Mouse (Mus musculus): ENCODE data around the gene Tekt2. TPM values are rescaled to one million over a fixed set of nuclear protein-coding genes. Genes with fewer than 3 reads are reported as not detected.
A peak's percentile ranks its signal among the peaks of the same experiment; 100 is the strongest.

Gene Tekt2
- 10.0 and 11.2 TPM in 2 replicates for polyA plus RNA-seq (2015; fragmentation: Nextera tagmentation; extraction: Ambion mirVana)

DNA sequence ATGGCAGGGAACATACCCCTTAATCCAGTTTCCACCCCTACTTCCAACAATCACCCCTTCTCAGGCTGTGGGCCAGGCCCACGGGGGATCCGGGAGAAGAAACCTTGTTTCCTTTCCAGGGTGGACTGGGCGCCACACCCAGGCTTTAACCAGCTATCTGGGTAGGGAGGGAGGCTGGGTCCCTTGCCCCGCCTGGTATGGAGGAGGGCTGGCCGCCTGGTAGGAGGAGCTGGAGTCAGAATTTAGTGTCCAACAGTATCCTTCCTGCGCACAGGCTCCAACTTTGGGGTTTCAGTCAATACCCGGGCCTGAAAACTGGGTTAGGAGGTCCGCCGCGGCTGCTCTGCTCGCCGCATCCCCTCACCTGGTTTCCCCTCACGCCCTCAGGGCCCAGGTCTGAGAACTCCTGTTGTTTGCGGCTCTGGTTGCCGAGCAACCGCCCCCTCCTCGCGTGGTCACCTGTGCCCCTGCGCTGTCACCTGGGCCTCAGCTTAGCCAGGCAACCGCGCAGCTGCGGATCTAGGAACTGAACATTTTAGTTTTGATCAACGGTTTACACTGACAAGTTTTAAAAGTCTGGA is at the start of gene Tekt2:
Gene Tekt2, minus strand, starts transcription at position 408 of the 581 bp plus-strand sequence.
- Histone ChIP-seq H3K4me3 (no peak within 1 kb of the TSS; the same call in none of the 2 replicates), H3K9me3 (replicated peaks) (no peaks in the 10 kb centered on the region), H3K4me2 (peak within 1 kb of the TSS; percentile 38), H3K27ac (peak within 1 kb of the TSS; percentile 10; the same call in 1 of the 2 replicates), H3K36me3 (ENCODE audit: poor library complexity, severe bottlenecking) (no peaks in the 10 kb centered on the region), H3K27me3 (peaks cover 26% of the 10 kb centered on the region), H3K4me1 (peaks cover 23% of the 10 kb centered on the region), H3K9ac (peak within 1 kb of the TSS; percentile 37; the same call in 1 of the 2 replicates)
- ATAC-seq: no peak
- 10% methylated on average over 23 of the region's 23 CpGs for WGBS

DNA sequence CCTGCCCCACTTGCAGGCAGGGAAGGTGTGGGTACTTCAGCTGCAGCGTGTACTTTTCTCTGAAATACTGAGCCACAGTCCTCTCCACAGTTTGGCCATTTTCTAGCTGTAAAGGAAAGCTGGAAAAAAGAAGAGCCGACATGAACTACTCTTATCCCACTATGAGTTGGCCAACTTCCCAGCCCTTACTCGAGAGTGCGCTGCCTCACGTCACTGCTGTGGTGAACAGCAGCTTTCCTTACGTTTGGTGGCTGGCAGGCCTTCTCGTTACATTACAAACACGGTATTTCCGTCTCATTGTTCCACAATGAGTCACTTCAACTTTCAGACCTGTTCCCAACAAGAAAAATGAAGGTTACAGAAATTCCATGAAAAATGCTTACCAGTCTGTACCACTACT is 46.0 kb upstream of the Tekt2 start:
- no peak overlapping the region for H3K4me3 ChIP-seq
- H3K9me3 ChIP-seq (replicated peaks): no peaks in the 10 kb centered on the region
- no peaks in the 10 kb centered on the region for H3K27me3 ChIP-seq
- H3K27ac ChIP-seq: no peak overlapping the region
- whole genome bisulfite sequencing: 75% methylated on average over 9 of the region's 9 CpGs
- peaks cover 25% of the 10 kb centered on the region for H3K36me3 ChIP-seq (ENCODE audit: poor library complexity, severe bottlenecking)
- no peak overlapping the region for H3K4me2 ChIP-seq
- ATAC-seq: no peak
- H3K9ac ChIP-seq: no peak overlapping the region
- H3K4me1 ChIP-seq: no peaks in the 10 kb centered on the region

DNA sequence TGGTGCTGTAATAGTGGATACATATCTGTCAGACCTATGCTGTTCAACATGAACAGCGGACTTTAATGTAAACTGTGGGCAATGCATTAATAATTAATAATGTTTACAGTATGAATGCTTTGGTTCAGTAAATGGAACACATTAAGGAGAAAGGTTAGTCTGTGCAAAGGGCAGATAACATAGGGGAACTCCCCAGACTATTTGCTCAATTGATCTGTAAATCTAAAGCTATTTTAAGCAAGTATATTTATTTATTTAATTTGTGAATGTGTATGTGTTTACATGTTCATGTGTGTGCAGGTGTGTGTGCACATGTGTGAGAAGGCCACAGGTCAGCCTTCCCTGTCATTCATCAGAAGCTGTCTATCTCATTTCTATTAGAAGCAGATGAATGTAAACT is 34.6 kb upstream of the Tekt2 start:
- 100% methylated on average over 1 of the region's 1 CpGs for WGBS
- Histone ChIP-seq H3K27me3 (no peaks in the 10 kb centered on the region), H3K27ac (no peak overlapping the region), H3K4me1 (no peaks in the 10 kb centered on the region), H3K36me3 (ENCODE audit: poor library complexity, severe bottlenecking) (peaks cover 53% of the 10 kb centered on the region), H3K9me3 (replicated peaks) (no peaks in the 10 kb centered on the region), H3K4me2 (no peak overlapping the region), H3K4me3 (no peak overlapping the region), H3K9ac (no peak overlapping the region)
- no peak for ATAC-seq

DNA sequence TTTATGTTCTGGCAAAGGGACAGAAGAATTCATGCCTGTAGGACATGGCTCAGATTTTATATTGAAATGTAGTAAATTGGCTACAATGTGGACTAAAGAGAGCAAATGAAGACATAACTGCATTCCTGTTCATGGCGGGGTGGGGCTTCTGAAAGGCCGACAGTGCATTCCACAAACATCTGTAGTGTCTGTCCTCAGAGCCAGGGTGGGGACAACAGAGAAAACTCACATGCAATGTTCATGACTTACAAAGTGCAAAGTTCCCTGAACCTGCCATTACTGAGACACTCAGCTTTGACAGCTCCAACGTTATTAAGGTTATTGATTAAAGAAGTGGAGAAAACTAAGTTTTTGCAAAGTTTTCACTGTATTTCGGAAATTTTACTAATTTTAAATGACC is 18.0 kb upstream of the Tekt2 start:
- Histone ChIP-seq H3K4me2 (no peak overlapping the region), H3K36me3 (ENCODE audit: poor library complexity, severe bottlenecking) (peaks cover 35% of the 10 kb centered on the region), H3K9me3 (replicated peaks) (no peaks in the 10 kb centered on the region), H3K4me3 (no peak overlapping the region), H3K9ac (no peak overlapping the region), H3K27ac (no peak overlapping the region), H3K4me1 (no peaks in the 10 kb centered on the region), H3K27me3 (no peaks in the 10 kb centered on the region)
- no peak for ATAC-seq
- WGBS: 87% methylated on average over 4 of the region's 4 CpGs

DNA sequence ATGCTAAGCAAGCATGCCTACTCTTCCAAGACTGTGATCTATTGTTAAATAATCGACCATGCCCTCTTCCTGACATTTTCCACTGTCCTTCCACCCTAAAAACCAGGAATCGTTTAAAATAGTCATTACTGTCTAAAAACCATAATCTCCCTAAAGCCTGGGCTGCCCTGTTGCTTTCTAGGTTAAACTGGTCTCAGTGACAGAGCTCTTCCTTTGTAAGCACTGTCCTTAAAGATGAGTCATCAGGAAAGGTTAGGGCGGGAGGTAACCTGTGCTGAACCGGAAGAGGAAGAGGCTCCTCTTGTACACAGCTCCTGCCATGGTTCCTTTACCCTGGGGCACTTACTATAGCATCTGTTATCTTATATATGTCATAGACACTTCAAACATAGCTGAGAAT is 14.0 kb upstream of the Tekt2 start:
- ATAC-seq: no peak
- Histone ChIP-seq H3K9me3 (replicated peaks) (no peaks in the 10 kb centered on the region), H3K9ac (no peak overlapping the region), H3K27ac (no peak overlapping the region), H3K27me3 (no peaks in the 10 kb centered on the region), H3K36me3 (ENCODE audit: poor library complexity, severe bottlenecking) (peaks cover 11% of the 10 kb centered on the region; the same call in 1 of the 2 replicates), H3K4me2 (no peak overlapping the region), H3K4me1 (no peaks in the 10 kb centered on the region), H3K4me3 (no peak overlapping the region)
- WGBS: 73% methylated on average over 4 of the region's 4 CpGs

DNA sequence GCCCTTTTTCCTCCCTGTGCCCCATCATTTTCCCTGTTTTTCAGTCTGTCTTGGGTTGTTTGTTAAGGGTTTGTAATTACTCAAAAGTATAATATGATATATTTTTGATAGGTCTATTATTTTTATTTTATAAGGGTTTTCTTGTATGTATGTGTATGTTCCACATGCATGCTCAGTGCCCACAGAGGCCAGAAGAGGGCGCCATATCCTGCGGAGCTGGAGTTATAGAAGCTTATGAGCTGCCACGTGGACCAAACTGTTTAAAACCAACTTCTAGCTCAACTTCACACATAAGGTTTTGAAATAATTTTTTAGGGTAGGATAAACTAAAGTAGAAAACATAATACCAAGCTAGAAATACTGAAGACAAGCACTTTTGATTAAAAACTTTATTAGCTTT is 6.9 kb upstream of the Tekt2 start:
- Histone ChIP-seq H3K27me3 (no peaks in the 10 kb centered on the region), H3K9ac (no peak overlapping the region)

DNA sequence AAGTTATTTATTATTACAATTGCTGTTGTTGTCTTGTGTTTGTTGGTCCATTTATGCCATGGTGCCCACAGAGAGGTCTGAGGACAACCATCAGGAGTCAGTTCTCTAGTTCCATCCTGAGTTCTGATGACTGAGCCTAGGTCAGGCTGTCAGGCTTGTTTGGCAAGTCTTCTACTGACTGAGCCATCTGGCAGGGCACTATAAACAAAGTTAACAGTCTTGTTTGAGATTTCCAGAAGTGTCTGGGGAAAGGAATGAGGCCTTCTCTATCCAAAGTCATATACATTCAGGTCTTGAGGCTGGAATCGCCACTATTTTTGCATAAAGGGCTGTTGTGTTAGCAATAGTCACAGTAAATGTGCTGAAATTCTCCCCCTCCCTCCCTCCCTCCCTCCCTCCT is 6.3 kb upstream of the Tekt2 start:
- ATAC-seq: no peak
- H3K36me3 ChIP-seq (ENCODE audit: poor library complexity, severe bottlenecking): no peaks in the 10 kb centered on the region
- H3K4me2 ChIP-seq: no peak overlapping the region
- no peaks in the 10 kb centered on the region for H3K9me3 ChIP-seq (replicated peaks)
- no peak overlapping the region for H3K4me3 ChIP-seq
- H3K9ac ChIP-seq: no peak overlapping the region
- WGBS: 87% methylated on average over 1 of the region's 1 CpGs
- H3K4me1 ChIP-seq: no peaks in the 10 kb centered on the region
- H3K27me3 ChIP-seq: no peaks in the 10 kb centered on the region
- no peak overlapping the region for H3K27ac ChIP-seq

More for the DNA sequence above, 6.9 kb upstream of the Tekt2 start:
- Histone ChIP-seq H3K4me1 (no peaks in the 10 kb centered on the region), H3K4me3 (no peak overlapping the region), H3K36me3 (ENCODE audit: poor library complexity, severe bottlenecking) (no peaks in the 10 kb centered on the region), H3K4me2 (no peak overlapping the region), H3K27ac (no peak overlapping the region), H3K9me3 (replicated peaks) (no peaks in the 10 kb centered on the region)
- no peak for ATAC-seq
- 49% methylated on average over 3 of the region's 3 CpGs for WGBS

DNA sequence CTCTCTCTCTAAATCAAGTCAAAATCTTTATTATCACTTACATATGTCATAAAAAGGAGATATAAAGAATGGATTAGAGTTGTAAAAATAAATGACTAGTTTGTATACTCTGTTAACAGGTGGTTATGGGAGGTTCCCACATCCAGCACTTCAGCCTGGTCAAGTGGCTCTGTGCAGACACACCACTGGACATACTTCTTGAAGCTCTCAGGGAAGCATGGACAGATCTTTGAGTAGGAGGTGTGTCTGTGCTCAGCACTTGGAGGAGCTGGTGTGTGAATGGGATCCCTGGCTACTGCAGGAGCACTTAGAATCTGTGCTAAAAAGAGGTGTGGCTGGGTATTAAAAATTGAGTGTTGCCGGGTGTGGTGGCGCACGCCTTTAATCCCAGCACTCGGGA is 4.8 kb upstream of the Tekt2 start:
- Histone ChIP-seq H3K4me1 (peaks cover 4% of the 10 kb centered on the region), H3K9me3 (replicated peaks) (no peaks in the 10 kb centered on the region), H3K4me3 (no peak overlapping the region), H3K4me2 (no peak overlapping the region), H3K36me3 (ENCODE audit: poor library complexity, severe bottlenecking) (no peaks in the 10 kb centered on the region), H3K27ac (no peak overlapping the region), H3K9ac (no peak overlapping the region), H3K27me3 (peaks cover 6% of the 10 kb centered on the region; the same call in 1 of the 2 replicates)
- no peak for ATAC-seq
- 95% methylated on average over 4 of the region's 4 CpGs for WGBS

DNA sequence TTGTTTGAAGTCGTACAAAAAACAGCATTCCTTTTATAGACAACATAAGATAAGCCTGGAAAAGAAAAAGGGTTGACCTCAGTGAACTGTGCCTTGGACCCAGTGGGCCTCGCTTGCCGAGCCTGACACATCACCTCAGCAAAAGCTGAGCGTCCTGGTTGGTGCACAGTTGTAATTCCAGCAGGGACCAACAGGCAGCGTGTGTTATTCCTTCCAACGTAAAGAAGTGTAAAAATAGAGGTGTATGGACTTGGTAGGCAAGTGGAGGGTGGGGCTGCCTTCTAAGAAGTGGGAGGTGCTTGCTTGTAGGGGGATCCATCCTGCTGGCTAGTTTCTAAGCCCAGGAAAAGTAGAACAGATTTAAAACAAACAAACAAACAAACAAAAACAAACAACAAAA is 548 bp upstream of the Tekt2 start:
- Histone ChIP-seq H3K4me1 (peaks cover 16% of the 10 kb centered on the region), H3K27me3 (peaks cover 26% of the 10 kb centered on the region), H3K4me2 (no peak overlapping the region), H3K27ac (no peak overlapping the region), H3K36me3 (ENCODE audit: poor library complexity, severe bottlenecking) (no peaks in the 10 kb centered on the region), H3K9me3 (replicated peaks) (no peaks in the 10 kb centered on the region), H3K9ac (no peak overlapping the region), H3K4me3 (no peak overlapping the region)
- WGBS: 26% methylated on average over 6 of the region's 6 CpGs
- ATAC-seq: no peak

DNA sequence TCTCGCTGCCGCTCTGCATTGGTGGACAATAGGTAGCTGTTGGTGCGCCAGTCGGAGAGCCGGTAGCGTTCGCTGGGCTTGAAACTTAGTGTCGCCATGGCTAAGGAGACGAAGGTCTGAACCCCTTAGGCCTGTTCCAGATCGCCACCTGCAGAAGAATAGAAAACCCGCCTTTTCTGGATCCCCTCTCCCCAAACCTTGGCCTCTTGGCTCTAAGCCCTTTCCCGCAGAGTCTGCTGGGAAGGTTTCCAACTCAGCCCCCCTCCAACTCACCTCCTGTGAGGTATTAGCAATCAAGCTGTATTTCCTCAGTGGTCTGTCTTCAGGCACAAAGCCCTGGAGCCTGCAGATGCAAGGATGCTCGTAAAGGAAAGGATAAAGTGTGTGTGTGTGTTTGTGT is 627 bp downstream of the Tekt2 start:
- H3K9me3 ChIP-seq (replicated peaks): no peaks in the 10 kb centered on the region
- 0 out of 2 replicates have a peak overlapping the region, but pooled peaks have one; percentile 10 for H3K27ac ChIP-seq
- peak overlapping the region; percentile 38 for H3K4me2 ChIP-seq
- H3K36me3 ChIP-seq (ENCODE audit: poor library complexity, severe bottlenecking): no peaks in the 10 kb centered on the region
- no peak overlapping the region; the same call in 1 of the 2 replicates for H3K4me3 ChIP-seq
- WGBS: 15% methylated on average over 13 of the region's 13 CpGs
- H3K4me1 ChIP-seq: peaks cover 28% of the 10 kb centered on the region
- peak overlapping the region; percentile 37; the same call in 1 of the 2 replicates for H3K9ac ChIP-seq
- peaks cover 26% of the 10 kb centered on the region for H3K27me3 ChIP-seq
- ATAC-seq: no peak

DNA sequence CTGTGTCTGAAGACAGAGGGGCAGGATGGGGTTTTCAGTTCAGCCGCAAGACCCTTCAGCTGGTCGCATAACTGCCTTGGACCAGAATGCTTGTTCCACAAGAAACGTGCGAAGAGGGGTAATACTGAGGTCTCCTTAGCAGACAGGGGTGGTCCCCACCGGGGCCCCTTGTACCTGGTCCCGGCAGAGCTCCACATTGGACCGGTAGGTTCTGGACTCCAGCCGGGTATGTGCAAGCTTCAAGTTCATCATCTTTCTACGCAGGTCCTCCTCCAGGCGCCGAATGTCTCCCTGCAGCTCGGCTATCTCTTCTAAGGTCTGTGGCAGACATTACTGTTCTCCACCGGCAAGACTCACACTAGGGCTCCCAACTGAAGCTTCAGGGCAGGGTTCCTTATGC is 2.8 kb downstream of the Tekt2 start:
- WGBS: 95% methylated on average over 13 of the region's 13 CpGs
- peaks cover 31% of the 10 kb centered on the region for H3K4me1 ChIP-seq
- no peak for ATAC-seq

DNA sequence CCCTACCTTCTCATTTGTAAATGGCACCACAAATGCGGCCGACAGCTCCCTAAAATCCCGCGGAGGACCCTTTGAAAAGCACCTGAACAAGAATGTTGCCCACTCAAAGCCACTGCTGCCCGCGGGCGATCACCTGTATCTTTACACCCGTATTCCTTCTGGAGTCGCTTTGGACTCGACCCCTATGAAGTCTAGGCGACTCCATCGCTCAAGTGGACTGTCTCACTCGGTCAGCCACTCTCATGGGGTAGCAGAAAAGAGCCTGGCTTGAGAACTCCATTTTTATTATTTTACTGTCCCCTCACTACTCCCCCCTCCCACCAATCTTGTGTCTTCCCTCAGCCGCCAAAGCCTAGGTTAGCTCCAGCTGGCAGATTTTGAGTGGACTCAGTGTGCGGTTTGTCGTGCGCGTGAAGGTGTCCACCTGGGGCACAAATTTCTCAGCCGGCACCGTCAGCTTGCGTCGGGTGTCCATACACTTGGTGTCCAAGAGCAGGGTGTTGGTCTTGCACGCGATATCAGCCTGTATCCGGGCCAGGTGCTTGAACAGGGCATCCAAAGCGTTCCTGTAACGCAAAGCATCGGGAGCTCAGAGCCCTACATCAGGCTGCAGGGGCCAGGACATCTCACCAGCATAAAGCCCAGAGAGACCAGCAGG is 3.5 kb downstream of the Tekt2 start:
- Histone ChIP-seq H3K9ac (peak overlapping the region; percentile 89; the same call in 1 of the 2 replicates), H3K4me2 (peak overlapping the region; percentile 90), H3K27ac (peak overlapping the region; percentile 81; the same call in 1 of the 2 replicates), H3K9me3 (replicated peaks) (no peaks in the 10 kb centered on the region), H3K4me3 (peak overlapping the region; percentile 81), H3K36me3 (ENCODE audit: poor library complexity, severe bottlenecking) (peaks cover 22% of the 10 kb centered on the region), H3K27me3 (peaks cover 26% of the 10 kb centered on the region), H3K4me1 (peaks cover 31% of the 10 kb centered on the region)
- 53% methylated on average over 28 of the region's 28 CpGs for WGBS
- peak; percentile 46 for ATAC-seq

More for the DNA sequence above, 2.8 kb downstream of the Tekt2 start:
- no peak overlapping the region for H3K4me2 ChIP-seq
- H3K36me3 ChIP-seq (ENCODE audit: poor library complexity, severe bottlenecking): peaks cover 15% of the 10 kb centered on the region
- H3K9me3 ChIP-seq (replicated peaks): no peaks in the 10 kb centered on the region
- peaks cover 26% of the 10 kb centered on the region for H3K27me3 ChIP-seq
- no peak overlapping the region for H3K27ac ChIP-seq
- H3K9ac ChIP-seq: no peak overlapping the region
- no peak overlapping the region for H3K4me3 ChIP-seq
